Mouse (Mus musculus): ENCODE data around the gene BC051665. TPM values are rescaled to one million over a fixed set of nuclear protein-coding genes. Genes with fewer than 3 reads are reported as not detected.

The BC051665 gene
- polyA plus RNA-seq, 1 experiment: not detected

DNA sequence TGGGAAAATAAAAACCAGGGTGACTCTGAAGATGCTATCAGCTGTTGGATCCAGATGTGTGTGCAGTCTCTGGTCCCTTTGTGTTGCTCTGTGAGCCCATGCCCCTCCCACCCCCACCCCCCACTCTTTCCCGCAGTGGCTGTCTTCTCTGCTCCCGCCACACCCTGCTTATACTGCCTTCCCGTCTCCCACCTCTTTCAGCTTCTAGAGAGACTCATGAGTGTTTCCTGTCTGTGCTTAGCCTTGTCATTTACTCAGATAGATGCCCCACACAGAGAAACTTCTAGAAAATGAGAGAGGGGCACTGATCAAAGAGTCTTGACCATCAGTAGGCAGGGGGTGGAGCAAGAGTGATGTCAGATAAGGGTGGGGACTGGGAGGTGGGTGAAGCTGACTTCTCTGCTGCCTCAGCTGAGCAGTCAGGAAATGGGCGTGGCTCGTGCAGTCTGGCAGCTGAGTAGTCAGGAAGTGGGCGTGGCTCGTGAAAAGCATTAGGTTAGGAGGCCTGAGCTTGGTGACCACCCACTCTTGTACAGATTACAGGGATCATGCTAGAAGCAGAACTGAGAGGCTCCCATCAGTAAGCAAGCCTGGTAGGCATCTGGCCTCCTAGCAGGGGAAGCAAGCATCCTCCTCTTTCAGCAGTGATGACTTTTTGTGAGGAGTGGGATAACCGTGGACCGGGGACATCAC, 48.4 kb downstream of the BC051665 start:
- DNase-seq: peak; percentile 94

DNA sequence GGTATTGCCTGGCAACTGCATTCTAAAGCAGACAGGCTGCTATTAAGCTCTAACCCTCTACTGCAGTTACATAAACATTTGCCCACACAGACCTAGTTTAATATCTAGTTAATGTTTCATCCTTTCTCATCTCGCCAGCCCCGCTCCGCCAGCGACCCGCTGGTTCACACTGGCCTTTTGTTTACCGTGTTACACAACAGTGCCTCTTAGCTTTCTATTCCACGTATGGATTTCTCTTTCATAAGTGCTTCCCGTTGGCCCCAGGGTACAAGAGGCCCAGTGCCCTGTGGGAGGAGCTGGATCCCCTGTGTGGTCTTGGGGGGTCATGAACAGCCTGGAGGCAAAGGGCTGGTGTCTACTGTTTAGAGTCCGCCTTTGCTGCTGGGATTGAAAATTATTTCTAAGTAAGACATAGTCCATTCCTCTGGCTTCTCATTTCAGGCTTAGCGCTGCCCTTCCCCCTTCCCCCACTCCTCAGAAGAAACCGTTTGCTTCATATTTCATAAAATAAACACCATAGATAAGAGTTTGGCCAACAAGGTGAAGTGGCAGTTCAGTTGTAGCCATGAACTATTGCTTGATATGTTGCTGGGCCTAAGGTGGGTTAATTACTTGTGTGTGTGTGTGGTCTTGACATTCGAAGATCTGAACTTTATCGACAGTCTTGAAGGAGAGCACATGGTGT, 49.6 kb downstream of the BC051665 start:
- peak; percentile 93 for DNase-seq
- Histone ChIP-seq H3K36me3 (ENCODE audit: control insufficient read depth, insufficient read depth, low read length) (0 out of 2 replicates have a peak, but pooled peaks cover 1% of the 10 kb centered on the region), H3K27me3 (replicated peaks; ENCODE audit: control insufficient read depth, insufficient read depth, low read length) (no peaks in the 10 kb centered on the region), H3K4me1 (ENCODE audit: control insufficient read depth, insufficient read depth, low read length) (peaks cover 25% of the 10 kb centered on the region), H3K4me3 (ENCODE audit: insufficient read depth, low read depth, low read length) (no peak overlapping the region), H3K27ac (ENCODE audit: insufficient read depth, low read depth, low read length) (peak overlapping the region; percentile 92)
- WGBS: 38% methylated on average over 13 of the region's 13 CpGs
- no peak for TF ChIP-seq POLR2A (IDR thresholded peaks at IDR 0.05; ENCODE audit: low read depth, low read length)
- no peak for TF ChIP-seq CTCF (conservative IDR thresholded peaks at IDR 0.05; ENCODE audit: insufficient read depth, insufficient read length, low read depth, low read length)

More for the DNA sequence above, 48.4 kb downstream of the BC051665 start:
- Histone ChIP-seq H3K27me3 (replicated peaks; ENCODE audit: control insufficient read depth, insufficient read depth, low read length) (no peaks in the 10 kb centered on the region), H3K4me3 (ENCODE audit: insufficient read depth, low read depth, low read length) (peak overlapping the region; percentile 26; the same call in 1 of the 2 replicates), H3K27ac (ENCODE audit: insufficient read depth, low read depth, low read length) (peak overlapping the region; percentile 74; the same call in 1 of the 2 replicates), H3K36me3 (ENCODE audit: control insufficient read depth, insufficient read depth, low read length) (0 out of 2 replicates have a peak, but pooled peaks cover 1% of the 10 kb centered on the region), H3K4me1 (ENCODE audit: control insufficient read depth, insufficient read depth, low read length) (peaks cover 25% of the 10 kb centered on the region)
- 9% methylated on average over 9 of the region's 9 CpGs for WGBS
- TF ChIP-seq CTCF (conservative IDR thresholded peaks at IDR 0.05; ENCODE audit: insufficient read depth, insufficient read length, low read depth, low read length): no peak
- no peak for TF ChIP-seq POLR2A (IDR thresholded peaks at IDR 0.05; ENCODE audit: low read depth, low read length)

DNA sequence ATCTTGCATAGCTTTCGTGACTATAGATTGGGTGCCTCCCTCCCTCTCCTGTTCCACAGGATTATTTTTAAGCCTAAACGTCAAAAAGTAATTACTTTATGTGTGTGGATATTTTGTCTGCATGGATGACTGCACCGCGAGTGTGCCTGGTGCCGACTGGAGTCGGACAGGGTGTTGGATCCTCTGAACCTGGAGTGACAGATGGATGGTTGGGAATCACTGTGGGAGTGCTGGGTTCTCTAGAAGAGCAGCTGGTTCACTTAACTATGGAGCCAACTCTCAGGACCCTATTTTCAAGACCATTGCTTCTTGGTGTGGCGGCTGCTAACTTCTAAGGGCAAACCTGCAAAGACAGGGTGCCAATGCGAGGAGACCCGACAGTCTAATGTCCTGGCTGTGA, 50.9 kb downstream of the BC051665 start:
- DNase-seq: peak; percentile 23
- Histone ChIP-seq H3K36me3 (ENCODE audit: control insufficient read depth, insufficient read depth, low read length) (peaks cover 1% of the 10 kb centered on the region; the same call in 1 of the 2 replicates), H3K27me3 (replicated peaks; ENCODE audit: control insufficient read depth, insufficient read depth, low read length) (no peaks in the 10 kb centered on the region), H3K27ac (ENCODE audit: insufficient read depth, low read depth, low read length) (peak overlapping the region; percentile 92), H3K4me1 (ENCODE audit: control insufficient read depth, insufficient read depth, low read length) (peaks cover 25% of the 10 kb centered on the region), H3K4me3 (ENCODE audit: insufficient read depth, low read depth, low read length) (no peak overlapping the region)
- TF ChIP-seq CTCF (conservative IDR thresholded peaks at IDR 0.05; ENCODE audit: insufficient read depth, insufficient read length, low read depth, low read length) (no peak), POLR2A (IDR thresholded peaks at IDR 0.05; ENCODE audit: low read depth, low read length) (no peak)
- 58% methylated on average over 9 of the region's 9 CpGs for WGBS

Other genes starting within 250 kb of the BC051665 start
- gene Dapk1, start 184.4 kb downstream of the BC051665 start, polyA plus RNA-seq (2012; rRNA removed): 39.5 and 50.8 TPM in 2 replicates
- not detected in 2 replicates for gene Ctsll3, start 16.5 kb upstream of the BC051665 start, polyA plus RNA-seq (2012; rRNA removed)
- gene 4930486L24Rik, start 78.1 kb upstream of the BC051665 start, polyA plus RNA-seq (2012; rRNA removed): 0.52 TPM in 1 of 2 replicates, not detected in the other
- 0.23 TPM in 1 of 2 replicates, not detected in the other for gene Gm49392, start 110.5 kb upstream of the BC051665 start, polyA plus RNA-seq (2012; rRNA removed)
- 0.34 and 1.7 TPM in 2 replicates for gene Ctla2b, start 111.1 kb upstream of the BC051665 start, polyA plus RNA-seq (2012; rRNA removed)
- not detected in 2 replicates for gene Tpbpb, start 118.5 kb upstream of the BC051665 start, polyA plus RNA-seq (2012; rRNA removed)
- gene Gm49393, start 149.2 kb upstream of the BC051665 start, polyA plus RNA-seq (2012; rRNA removed): not detected in 2 replicates
- 1.4 and 2.1 TPM in 2 replicates for gene Gm49391, start 150.2 kb upstream of the BC051665 start, polyA plus RNA-seq (2012; rRNA removed)
- gene Ctla2a, start 150.3 kb upstream of the BC051665 start, polyA plus RNA-seq (2012; rRNA removed): 8.2 and 12.4 TPM in 2 replicates
- not detected in 2 replicates for gene Tpbpa, start 155.6 kb upstream of the BC051665 start, polyA plus RNA-seq (2012; rRNA removed)
- gene Ctsj, start 219.6 kb upstream of the BC051665 start, polyA plus RNA-seq (2012; rRNA removed): not detected in 2 replicates